Mouse (Mus musculus) kidney, adult 2 months (tissue): ENCODE data around the gene Trex2. TPM values are rescaled to one million over a fixed set of nuclear protein-coding genes. Genes with fewer than 3 reads are reported as not detected.
"Not testable (repeated sequence)": the region's sequence is repeated elsewhere in the genome, so short reads cannot be mapped to it uniquely, and the experiment has no call there.

Experiments
- DNase-seq: peaks from one replicate; pipeline ENCODE4 v3.0.0; 2021
- H3K27ac ChIP-seq: fragments of 200-500 bp; 2 replicates; pipeline ENCODE4 v1.5.1; 2012; ENCODE audit warnings: low read depth, low read length, control low read depth, inconsistent platforms; ENCODE audit not compliant: insufficient read depth
- H3K27me3 ChIP-seq: fragments of 200-500 bp; replicated peaks from 2 replicates; pipeline ENCODE4 v1.6.1; 2012; ENCODE audit warnings: mild to moderate bottlenecking, moderate library complexity, low read length, inconsistent platforms; ENCODE audit not compliant: control insufficient read depth, insufficient read depth
- H3K36me3 ChIP-seq: fragments of 200-500 bp; 2 replicates; pipeline ENCODE4 v1.6.1; 2012; ENCODE audit warnings: mild to moderate bottlenecking, moderate library complexity, low read length, inconsistent platforms; ENCODE audit not compliant: control insufficient read depth, insufficient read depth
- H3K4me1 ChIP-seq: fragments of 200-500 bp; 2 replicates; pipeline ENCODE4 v1.6.1; 2011; ENCODE audit warnings: low read length; ENCODE audit not compliant: control insufficient read depth, insufficient read depth
- H3K4me3 ChIP-seq: fragments of 200-500 bp; 2 replicates; pipeline ENCODE4 v1.5.1; 2011; ENCODE audit warnings: mild to moderate bottlenecking, low read depth, low read length, control low read depth; ENCODE audit not compliant: insufficient read depth
- CTCF ChIP-seq: fragments of 200-500 bp; conservative IDR thresholded peaks from 2 replicates; pipeline ENCODE4 v1.5.1; 2011; ENCODE audit warnings: low read depth, mild to moderate bottlenecking, control low read depth, low read length, moderate library complexity, mixed read lengths; ENCODE audit not compliant: insufficient read depth, insufficient read length
- POLR2A ChIP-seq: fragments of 200-500 bp; IDR thresholded peaks from one replicate; pipeline ENCODE4 v1.6.1; 2011; ENCODE audit warnings: low read depth, low read length, control low read depth
- WGBS: fragments of 180-500 bp; shearing (Covaris S2); methylation state at CpG from one replicate; pipeline ENCODE4 v1.1.7; 2018; 5-methylcytosine and 5-hydroxymethylcytosine counted together
- polyA plus RNA-seq: library from polyadenylated mRNA; depleted of rRNA; stranded (reverse); fragments of >200 nt; gene quantifications from 2 replicates; pipeline ENCODE4 v1.2.3, GENCODE M21; 2012; rRNA removed

The Trex2 gene
- polyA plus RNA-seq, 1 experiment, result not detected

DNA sequence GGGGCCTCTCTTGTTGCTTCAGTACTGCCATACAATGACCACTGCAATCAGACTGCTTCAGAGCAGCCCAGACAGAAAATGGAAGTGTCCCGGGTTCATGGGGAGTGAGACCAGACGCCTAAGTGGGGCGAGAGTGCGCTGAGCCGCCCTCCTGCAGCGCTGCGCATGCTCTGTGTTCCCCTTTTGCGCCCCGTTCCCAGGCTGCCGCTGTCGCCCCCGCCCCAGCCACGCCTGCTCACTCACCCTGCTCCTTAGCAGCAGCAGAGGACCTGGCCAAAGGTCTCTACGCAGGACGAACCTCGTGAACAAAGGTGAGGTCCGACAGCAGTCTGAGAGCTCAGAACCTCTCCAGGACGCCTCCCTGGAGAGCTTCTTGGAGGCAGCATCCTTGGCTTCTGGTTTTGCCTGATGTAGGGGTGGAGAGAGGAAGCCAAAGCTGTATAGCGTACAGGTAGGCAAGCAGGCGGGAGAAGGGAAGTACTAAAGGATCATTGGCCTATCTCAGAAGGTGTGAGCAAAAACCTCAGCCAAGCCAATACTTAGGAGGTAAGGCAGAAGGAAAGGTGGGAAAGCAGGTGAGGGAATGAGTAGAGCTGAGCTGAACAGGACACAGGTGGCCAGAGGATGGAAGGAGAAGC lies 24.1 kb downstream of the Trex2 start, which contains the start of gene Zfp92:
Gene Zfp92 (plus strand): TSS at position 217 of the 638 bp plus-strand sequence.
- 2% methylated on average over 20 of the region's 20 CpGs for WGBS
- DNase-seq, result peak; percentile 44
- no peak for TF ChIP-seq CTCF
- TF ChIP-seq POLR2A, result no peak
- H3K27me3 ChIP-seq, result no peaks in the 10 kb centered on the region
- no peaks in the 10 kb centered on the region for H3K36me3 ChIP-seq
- no peak within 1 kb of the TSS for H3K4me3 ChIP-seq
- no peaks in the 10 kb centered on the region for H3K4me1 ChIP-seq
- no peak within 1 kb of the TSS for H3K27ac ChIP-seq

DNA sequence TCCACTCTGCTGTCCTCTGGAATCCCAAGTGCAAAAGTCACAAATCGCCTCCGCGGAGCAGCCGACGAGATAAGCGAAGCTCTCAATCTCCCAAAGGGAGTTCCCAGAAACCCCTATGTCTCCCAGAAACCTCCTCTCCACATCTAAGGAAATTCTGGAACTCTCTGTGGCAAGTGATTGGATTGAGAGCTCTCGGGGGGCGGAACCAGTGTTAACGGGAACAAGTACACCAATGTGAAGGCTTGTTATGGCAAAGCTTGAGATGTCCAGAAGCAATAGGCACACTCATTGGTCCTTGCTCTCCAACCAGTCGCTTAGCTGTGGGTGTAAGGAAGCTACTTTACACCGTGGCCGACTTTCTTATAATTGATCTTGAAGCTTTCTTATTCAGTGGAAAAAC lies 33.5 kb downstream of the Trex2 start:
- H3K27me3 ChIP-seq, result no peaks in the 10 kb centered on the region
- H3K4me3 ChIP-seq, result no peak overlapping the region
- H3K4me1 ChIP-seq, result no peaks in the 10 kb centered on the region
- no peak for TF ChIP-seq CTCF
- TF ChIP-seq POLR2A, result no peak
- no peaks in the 10 kb centered on the region for H3K36me3 ChIP-seq
- H3K27ac ChIP-seq, result no peak overlapping the region
- no peak for DNase-seq
- 98% methylated on average over 12 of the region's 12 CpGs for WGBS

DNA sequence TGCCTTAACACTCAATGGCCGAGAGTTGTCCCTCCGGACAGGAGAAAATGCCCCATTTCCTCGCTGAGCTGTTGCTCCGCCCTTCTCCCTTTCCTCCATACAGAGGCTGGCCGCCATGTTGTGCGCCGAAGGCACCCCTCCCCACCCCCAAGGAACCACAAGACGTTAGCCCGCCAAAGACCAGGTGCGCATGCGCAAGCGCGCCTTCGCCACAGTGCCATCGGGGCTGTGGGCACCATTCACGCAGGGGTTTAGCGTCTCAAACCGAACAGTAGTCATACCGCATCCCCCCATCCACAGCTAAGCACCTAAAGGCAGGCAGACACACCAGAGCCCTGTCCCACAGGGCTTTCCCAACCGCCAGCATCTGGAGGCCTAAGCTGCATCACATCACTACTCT lies 34.2 kb downstream of the Trex2 start:
- H3K27ac ChIP-seq, result no peak overlapping the region
- DNase-seq, result no peak
- TF ChIP-seq POLR2A (no peak), CTCF (no peak)
- 93% methylated on average over 20 of the region's 20 CpGs for WGBS
- no peaks in the 10 kb centered on the region for H3K27me3 ChIP-seq
- H3K36me3 ChIP-seq, result no peaks in the 10 kb centered on the region
- no peaks in the 10 kb centered on the region for H3K4me1 ChIP-seq
- no peak overlapping the region for H3K4me3 ChIP-seq

DNA sequence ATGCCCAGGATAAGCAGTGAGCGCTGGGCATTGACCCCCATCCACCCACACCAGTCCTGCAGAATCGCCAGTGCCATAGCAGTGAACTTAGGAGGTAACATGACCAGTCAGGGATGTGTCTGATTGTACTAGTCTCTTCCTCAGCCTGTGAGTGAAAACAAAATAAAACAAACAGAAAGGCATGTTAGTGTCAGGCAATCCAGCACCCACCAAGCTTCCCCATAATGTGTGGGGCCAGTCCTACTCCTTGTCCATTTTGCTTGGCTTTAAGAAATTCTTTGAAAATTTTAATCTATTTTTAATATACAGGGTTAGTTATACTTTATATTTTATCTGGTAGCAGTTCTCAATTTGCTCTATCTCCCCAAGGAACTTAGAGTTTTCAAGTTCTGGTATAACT lies 36.5 kb downstream of the Trex2 start, which contains the start of gene Gm18336:
Gene Gm18336 (minus strand): TSS at position 101 of the 400 bp plus-strand sequence.
- H3K4me3 ChIP-seq, H3K27me3 ChIP-seq, H3K27ac ChIP-seq, H3K4me1 ChIP-seq, H3K36me3 ChIP-seq, DNase-seq: not testable (repeated sequence)
- WGBS, result 57% methylated on average over 1 of the region's 2 CpGs

DNA sequence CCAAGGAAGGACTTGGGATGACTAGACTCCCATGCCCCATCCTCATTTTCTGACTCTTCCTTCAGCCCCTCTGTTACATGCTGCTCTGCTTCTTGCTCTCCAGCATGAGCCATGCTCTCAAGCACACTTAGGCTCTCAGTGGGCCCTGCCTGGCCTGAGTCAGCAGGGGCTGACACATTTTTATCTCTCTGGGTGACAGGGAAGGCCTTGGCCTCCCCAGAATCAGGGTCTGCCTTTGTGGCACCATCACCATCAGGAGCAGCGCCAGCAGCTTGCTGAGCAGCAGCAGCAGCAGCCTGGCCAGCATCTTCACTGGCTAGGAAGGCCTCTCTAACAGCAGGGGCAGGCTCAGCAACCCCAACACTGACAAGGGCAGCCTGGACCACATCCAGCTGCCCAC lies 38.7 kb downstream of the Trex2 start:
- H3K27me3 ChIP-seq, result no peaks in the 10 kb centered on the region
- DNase-seq, result no peak
- WGBS, result 100% methylated on average over 1 of the region's 1 CpGs
- H3K4me1 ChIP-seq, result no peaks in the 10 kb centered on the region
- H3K36me3 ChIP-seq, result no peaks in the 10 kb centered on the region
- H3K27ac ChIP-seq, result no peak overlapping the region
- no peak overlapping the region for H3K4me3 ChIP-seq
- TF ChIP-seq POLR2A (no peak), CTCF (no peak)

DNA sequence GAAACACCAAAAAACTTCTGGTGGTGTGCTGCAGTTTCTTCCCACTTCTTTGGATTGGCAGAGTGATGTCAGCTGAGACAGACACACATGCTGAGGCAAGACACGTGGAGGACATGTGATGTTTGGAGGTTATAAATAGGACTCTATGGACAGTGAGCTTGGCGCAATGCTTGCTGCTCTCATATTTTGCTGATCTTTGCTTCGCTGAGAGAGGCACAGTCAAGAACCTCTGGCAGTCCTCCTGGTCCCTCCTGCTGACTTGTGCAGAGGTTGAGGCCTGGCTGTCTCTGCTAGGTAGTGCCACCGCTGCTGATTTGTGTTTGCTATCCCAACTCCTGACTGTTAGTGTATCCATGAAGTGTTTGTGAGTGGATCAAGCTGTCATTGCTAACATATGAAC lies 43.7 kb downstream of the Trex2 start:
- H3K27me3 ChIP-seq, result no peaks in the 10 kb centered on the region
- WGBS, result 86% methylated on average over 4 of the region's 4 CpGs
- no peak for TF ChIP-seq POLR2A
- no peak for TF ChIP-seq CTCF
- H3K27ac ChIP-seq, result no peak overlapping the region
- DNase-seq, result no peak
- H3K4me3 ChIP-seq, result no peak overlapping the region
- H3K36me3 ChIP-seq, result no peaks in the 10 kb centered on the region
- no peaks in the 10 kb centered on the region for H3K4me1 ChIP-seq

DNA sequence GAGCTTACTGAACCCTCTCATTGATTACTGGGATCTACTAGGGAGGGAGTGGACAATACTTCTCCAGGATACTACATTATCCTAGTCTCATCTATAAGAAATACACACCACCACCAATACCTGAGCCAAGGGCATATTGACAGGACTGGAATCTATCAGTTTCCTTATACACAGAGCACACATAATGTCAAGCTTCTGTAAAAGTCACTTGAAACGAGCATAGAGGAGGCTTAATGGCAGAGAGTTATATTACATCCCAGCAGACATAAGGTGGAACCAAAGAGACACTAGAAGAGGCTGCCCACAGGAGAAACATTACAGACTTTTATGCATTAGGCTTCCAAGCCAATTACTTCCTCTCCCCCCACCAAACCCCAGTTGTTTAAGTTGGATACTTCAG lies 50.2 kb downstream of the Trex2 start:
- H3K27me3 ChIP-seq, result no peaks in the 10 kb centered on the region
- DNase-seq, result no peak
- TF ChIP-seq CTCF, result no peak
- no peak for TF ChIP-seq POLR2A
- WGBS, result 11% methylated on average over 1 of the region's 1 CpGs
- H3K4me3 ChIP-seq, result no peak overlapping the region
- H3K4me1 ChIP-seq, result no peaks in the 10 kb centered on the region
- H3K27ac ChIP-seq, result no peak overlapping the region
- H3K36me3 ChIP-seq, result no peaks in the 10 kb centered on the region

DNA sequence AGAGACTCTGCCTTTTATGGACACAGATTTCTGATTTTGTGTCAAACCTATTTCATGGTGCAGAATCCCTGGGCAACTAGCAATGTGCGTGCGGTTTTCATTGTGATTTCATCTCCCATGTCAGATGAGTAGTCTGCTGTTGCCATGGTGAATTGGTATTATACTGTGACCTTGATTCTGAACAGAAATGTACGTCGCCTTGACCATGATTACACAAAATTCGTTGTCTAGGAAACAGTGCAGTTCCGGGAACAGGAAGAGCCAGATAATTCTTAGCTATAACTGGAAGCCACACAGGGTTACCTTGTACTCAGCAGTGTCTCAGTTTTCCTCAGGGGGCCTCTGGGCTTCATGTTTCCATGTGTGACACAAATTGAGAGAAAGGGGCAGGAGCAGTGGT lies 50.7 kb downstream of the Trex2 start:
- no peaks in the 10 kb centered on the region for H3K4me1 ChIP-seq
- no peak for DNase-seq
- H3K4me3 ChIP-seq, result no peak overlapping the region
- no peak overlapping the region for H3K27ac ChIP-seq
- H3K36me3 ChIP-seq, result no peaks in the 10 kb centered on the region
- TF ChIP-seq CTCF (no peak), POLR2A (no peak)
- no peaks in the 10 kb centered on the region for H3K27me3 ChIP-seq
- 72% methylated on average over 6 of the region's 6 CpGs for WGBS

Other genes starting within 250 kb of the Trex2 start
- gene Xlr3b, start 243.1 kb downstream of the Trex2 start, polyA plus RNA-seq, result 0.56 and 1.5 TPM in 2 replicates
- gene Xlr4b, start 221.0 kb downstream of the Trex2 start, polyA plus RNA-seq, result 0.38 TPM in 1 of 2 replicates, not detected in the other
- gene F8a, start 207.1 kb downstream of the Trex2 start, polyA plus RNA-seq, result 7.6 and 9.9 TPM in 2 replicates
- not detected in 2 replicates for gene Xlr4c, start 192.2 kb downstream of the Trex2 start, polyA plus RNA-seq
- gene Xlr3c, start 170.0 kb downstream of the Trex2 start, polyA plus RNA-seq, result not detected in 2 replicates
- not detected in 2 replicates for gene Xlr5a, start 142.4 kb downstream of the Trex2 start, polyA plus RNA-seq
- 0.11 TPM in 1 of 2 replicates, not detected in the other for gene Xlr5c, start 142.4 kb downstream of the Trex2 start, polyA plus RNA-seq
- gene Gm45015, start 98.5 kb downstream of the Trex2 start, polyA plus RNA-seq, result not detected in 2 replicates
- gene Zfp275, start 92.7 kb downstream of the Trex2 start, polyA plus RNA-seq, result 6.3 and 6.8 TPM in 2 replicates
- gene Gm18336, start 36.6 kb downstream of the Trex2 start, polyA plus RNA-seq, result 0.04 TPM in 1 of 2 replicates, not detected in the other
- gene Zfp92, start 24.2 kb downstream of the Trex2 start, polyA plus RNA-seq, result 0.06 TPM in 1 of 2 replicates, not detected in the other
- gene Haus7, start 23.7 kb upstream of the Trex2 start, polyA plus RNA-seq, result 12.9 and 13.8 TPM in 2 replicates
- gene Bgn, start 48.3 kb upstream of the Trex2 start, polyA plus RNA-seq, result 277 and 333 TPM in 2 replicates
- 0.11 and 0.13 TPM in 2 replicates for gene Atp2b3, start 67.7 kb upstream of the Trex2 start, polyA plus RNA-seq
- gene Dusp9, start 204.1 kb upstream of the Trex2 start, polyA plus RNA-seq, result 8.4 and 9.2 TPM in 2 replicates
- gene Pnck, start 224.8 kb upstream of the Trex2 start, polyA plus RNA-seq, result 1.3 and 2.3 TPM in 2 replicates
- gene Slc6a8, start 237.8 kb upstream of the Trex2 start, polyA plus RNA-seq, result 228 and 237 TPM in 2 replicates